Mouse (Mus musculus) stomach, postnatal 0 days (tissue): ENCODE results near the gene Cmah. TPM values are rescaled to one million over a fixed set of nuclear protein-coding genes. Genes with fewer than 3 reads are reported as not detected.
"Not testable (repeated sequence)": the region's sequence is repeated elsewhere in the genome, so short reads cannot be mapped to it uniquely, and the experiment has no call there.

ENCODE experiments used
- ATAC-seq: fragments of 200-750 bp; cut with Nextera tagmentation; 2 replicates; pipeline ENCODE4 v1.8.0; 2017; ENCODE audit not compliant: low FRiP score, low TSS enrichment
- DNase-seq: peaks from one replicate; pipeline ENCODE4 v3.0.0-alpha.2; 2016; ENCODE audit warnings: low spot score
- H3K27ac ChIP-seq: fragments of 300-500 bp; sonication (generic); replicated peaks from 2 replicates; pipeline ENCODE4 v1.5.1; 2014; ENCODE audit warnings: mild to moderate bottlenecking, control low read depth
- H3K27me3 ChIP-seq: fragments of 300-500 bp; sonication (generic); 2 replicates; pipeline ENCODE4 v1.6.1; 2014; ENCODE audit warnings: low read length; ENCODE audit not compliant: control insufficient read depth, insufficient read depth
- H3K36me3 ChIP-seq: fragments of 300-500 bp; sonication (generic); 2 replicates; pipeline ENCODE4 v1.6.1; 2014; ENCODE audit warnings: low read length, mixed read lengths; ENCODE audit not compliant: control insufficient read depth, insufficient read depth
- H3K4me1 ChIP-seq: fragments of 300-500 bp; sonication (generic); replicated peaks from 2 replicates; pipeline ENCODE4 v1.6.1; 2014; ENCODE audit warnings: antibody characterized with exemption; ENCODE audit not compliant: control insufficient read depth, insufficient read depth
- H3K4me2 ChIP-seq: fragments of 300-500 bp; sonication (generic); replicated peaks from 2 replicates; pipeline ENCODE4 v1.6.1; 2014; ENCODE audit warnings: low read depth, mild to moderate bottlenecking, control low read depth, moderate library complexity
- H3K4me3 ChIP-seq: fragments of 300-500 bp; sonication (generic); 2 replicates; pipeline ENCODE4 v1.5.1; 2014; ENCODE audit warnings: low read depth, low read length, control low read depth
- H3K9ac ChIP-seq: fragments of 300-500 bp; sonication (generic); 2 replicates; pipeline ENCODE4 v1.6.1; 2014; ENCODE audit warnings: mild to moderate bottlenecking, low read length, control low read depth, mixed read lengths
- H3K9me3 ChIP-seq: fragments of 300-500 bp; sonication (generic); 2 replicates; pipeline ENCODE4 v1.6.1; 2016; ENCODE audit warnings: low read length; ENCODE audit not compliant: control insufficient read depth
- CTCF ChIP-seq: IDR thresholded peaks from 2 replicates; pipeline ENCODE4 v1.5.1; 2016; ENCODE audit warnings: antibody characterized with exemption, low read depth, mild to moderate bottlenecking, moderate library complexity
- EP300 ChIP-seq: optimal IDR thresholded peaks from 2 replicates; pipeline ENCODE3; 2016; ENCODE audit warnings: antibody characterized with exemption
- WGBS: fragments of 180-500 bp; shearing (Covaris S2); extraction: QIAGEN DNeasy Blood & Tissue Kit; methylation state at CpG from one replicate; pipeline ENCODE4 v1.1.7; 2014; 5-methylcytosine and 5-hydroxymethylcytosine counted together
- polyA plus RNA-seq: library from polyadenylated mRNA; unstranded; fragments of >200 nt; fragmentation: Nextera tagmentation; extraction: Ambion mirVana; gene quantifications from 2 replicates; pipeline ENCODE4 v1.2.1, GENCODE M21; 2015

The Cmah gene
- polyA plus RNA-seq, 1 experiment from 2014 or later: 1.3 TPM

DNA sequence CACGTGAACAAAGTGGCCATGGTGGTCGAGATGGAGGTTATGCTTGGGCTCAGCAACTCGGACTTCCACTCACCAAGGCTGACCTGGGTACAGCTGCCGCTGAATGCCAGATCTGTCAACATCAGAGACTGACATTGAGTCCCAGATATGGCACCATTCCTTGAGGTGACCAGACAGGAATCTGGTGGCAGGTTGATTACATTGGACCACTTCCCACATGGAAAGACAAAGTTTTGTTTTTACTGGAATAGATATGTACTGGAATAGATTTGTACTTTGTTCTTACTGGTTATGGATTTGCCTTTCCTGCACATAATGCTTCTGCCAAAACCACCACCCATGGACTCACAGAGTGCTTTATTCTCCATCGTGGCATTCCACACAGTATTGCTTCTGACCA lies 27.5 kb downstream of the Cmah start:
- H3K36me3 ChIP-seq: no peaks in the 10 kb centered on the region
- H3K4me3 ChIP-seq: no peak overlapping the region
- H3K27ac ChIP-seq: no peak overlapping the region
- TF ChIP-seq CTCF (no peak), EP300 (no peak)
- no peak overlapping the region for H3K9ac ChIP-seq
- WGBS: 84% methylated on average over 5 of the region's 5 CpGs
- no peaks in the 10 kb centered on the region for H3K9me3 ChIP-seq
- H3K4me1 ChIP-seq: no peaks in the 10 kb centered on the region
- DNase-seq (no peak), ATAC-seq (no peak)
- H3K4me2 ChIP-seq: no peak overlapping the region
- H3K27me3 ChIP-seq: no peaks in the 10 kb centered on the region

DNA sequence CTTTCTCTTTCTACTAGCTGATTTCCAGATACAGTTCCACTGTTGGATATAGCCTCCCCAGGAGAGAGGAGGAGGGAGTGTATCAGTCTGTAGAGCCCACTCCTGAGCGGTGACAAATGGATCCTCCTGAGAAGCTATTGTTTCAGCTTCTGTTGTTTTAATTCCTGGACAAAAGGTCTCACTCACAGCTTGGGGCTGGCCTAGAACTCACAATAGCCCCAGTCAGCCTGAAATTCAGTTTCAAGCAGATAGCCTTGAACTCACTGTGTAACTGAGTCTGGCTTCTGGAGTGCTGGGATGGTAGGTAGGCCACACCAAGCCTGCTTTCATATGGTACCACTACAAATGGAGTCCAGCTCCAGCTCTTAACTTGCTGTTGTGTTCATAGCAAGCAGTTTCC lies 32.0 kb downstream of the Cmah start:
- H3K4me3 ChIP-seq: no peak overlapping the region
- H3K4me1 ChIP-seq: no peaks in the 10 kb centered on the region
- no peak overlapping the region for H3K4me2 ChIP-seq
- no peak for ATAC-seq
- H3K27ac ChIP-seq: no peak overlapping the region
- H3K27me3 ChIP-seq: no peaks in the 10 kb centered on the region
- TF ChIP-seq CTCF: no peak
- no peak for TF ChIP-seq EP300
- DNase-seq: no peak
- no peaks in the 10 kb centered on the region for H3K36me3 ChIP-seq
- no peaks in the 10 kb centered on the region for H3K9me3 ChIP-seq
- H3K9ac ChIP-seq: no peak overlapping the region
- 80% methylated on average over 1 of the region's 1 CpGs for WGBS

DNA sequence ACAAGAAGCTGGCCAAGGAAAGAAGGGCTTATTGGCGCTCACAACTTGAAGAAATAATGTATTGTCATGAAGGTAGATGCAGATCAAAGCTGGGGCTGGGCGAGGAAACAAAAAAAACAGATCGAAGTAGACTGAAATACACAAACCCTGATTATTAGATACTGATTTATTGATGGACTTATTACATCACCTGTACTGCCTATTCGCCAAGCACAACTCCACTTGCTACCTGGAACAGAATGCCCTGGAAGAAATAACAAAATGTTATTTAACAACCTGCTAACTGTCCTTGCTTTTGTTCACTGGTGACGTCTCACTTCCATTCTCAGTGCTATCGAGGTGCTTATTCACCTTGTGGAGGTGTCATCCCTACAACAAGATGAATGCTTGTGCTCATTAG lies 38.0 kb downstream of the Cmah start:
- Histone ChIP-seq H3K9me3 (no peaks in the 10 kb centered on the region), H3K4me3 (no peak overlapping the region), H3K4me1 (no peaks in the 10 kb centered on the region), H3K9ac (no peak overlapping the region), H3K27ac (no peak overlapping the region), H3K4me2 (no peak overlapping the region), H3K27me3 (no peaks in the 10 kb centered on the region), H3K36me3 (no peaks in the 10 kb centered on the region)
- DNase-seq (no peak), ATAC-seq (no peak)
- 78% methylated on average over 6 of the region's 6 CpGs for WGBS
- TF ChIP-seq EP300 (no peak), CTCF (no peak)

DNA sequence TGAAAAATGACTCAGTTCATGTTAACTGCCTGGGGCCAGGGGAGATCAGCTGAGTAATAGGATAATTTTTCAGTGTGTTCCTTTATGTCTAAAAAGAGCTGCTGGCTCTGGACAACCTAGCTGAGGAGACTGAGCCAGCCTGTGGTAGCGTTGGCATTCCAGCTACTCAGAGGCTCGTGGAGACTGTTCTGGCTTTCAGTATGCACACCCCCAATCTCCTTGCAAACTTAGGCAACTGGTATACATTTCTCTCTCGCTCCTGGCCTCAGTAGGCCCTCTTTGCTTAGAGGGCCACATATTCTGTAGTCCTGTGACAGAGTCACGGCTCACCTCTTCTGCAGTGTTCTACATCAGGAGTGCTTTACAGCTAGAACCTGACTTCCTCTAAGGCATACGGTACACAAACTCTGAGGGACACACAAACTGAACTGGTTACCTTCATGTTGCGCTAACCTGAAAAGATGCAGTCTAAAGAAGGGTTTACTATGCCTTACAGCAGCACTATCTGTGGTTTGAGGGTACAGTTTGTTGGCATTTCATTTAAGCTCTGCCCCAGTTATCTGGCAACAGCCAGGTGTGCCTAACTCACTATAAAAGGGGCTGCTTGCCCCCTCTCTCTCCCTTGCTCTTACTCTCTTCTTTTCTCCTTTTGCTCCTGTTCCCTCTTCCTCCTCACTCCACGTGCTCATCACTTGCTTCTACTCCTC lies 45.8 kb downstream of the Cmah start:
- Histone ChIP-seq H3K9ac (no peak overlapping the region), H3K36me3 (no peaks in the 10 kb centered on the region), H3K4me2 (no peak overlapping the region), H3K27me3 (no peaks in the 10 kb centered on the region), H3K4me3 (no peak overlapping the region), H3K9me3 (no peaks in the 10 kb centered on the region), H3K4me1 (no peaks in the 10 kb centered on the region), H3K27ac (no peak overlapping the region)
- WGBS: 87% methylated on average over 7 of the region's 7 CpGs
- TF ChIP-seq EP300 (no peak), CTCF (no peak)
- ATAC-seq (no peak), DNase-seq (no peak)

DNA sequence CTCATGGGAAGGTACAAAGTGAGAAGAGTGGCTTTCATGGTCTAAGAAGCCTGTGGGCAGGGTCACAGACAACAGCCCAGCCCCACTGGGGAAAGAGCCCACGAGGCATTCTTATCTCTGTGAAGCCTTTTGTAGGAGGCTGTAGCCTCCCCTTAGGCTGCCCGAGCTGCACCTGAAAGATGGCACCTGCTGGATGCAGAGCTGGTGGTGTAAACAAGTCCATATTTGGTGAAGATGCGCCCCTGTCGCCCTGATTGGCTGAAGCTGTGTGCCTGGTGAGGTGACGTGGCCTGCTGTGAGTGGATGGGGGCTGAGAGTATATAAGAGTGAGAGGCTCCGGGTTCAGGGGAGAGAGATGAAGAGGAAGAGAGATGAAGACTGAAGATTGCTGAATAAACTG lies 47.4 kb downstream of the Cmah start:
- H3K27ac ChIP-seq, H3K4me3 ChIP-seq, ATAC-seq, H3K36me3 ChIP-seq, H3K27me3 ChIP-seq, H3K9me3 ChIP-seq, H3K4me2 ChIP-seq, DNase-seq, H3K4me1 ChIP-seq, H3K9ac ChIP-seq: not testable (repeated sequence)
- WGBS: 78% methylated on average over 6 of the region's 6 CpGs

DNA sequence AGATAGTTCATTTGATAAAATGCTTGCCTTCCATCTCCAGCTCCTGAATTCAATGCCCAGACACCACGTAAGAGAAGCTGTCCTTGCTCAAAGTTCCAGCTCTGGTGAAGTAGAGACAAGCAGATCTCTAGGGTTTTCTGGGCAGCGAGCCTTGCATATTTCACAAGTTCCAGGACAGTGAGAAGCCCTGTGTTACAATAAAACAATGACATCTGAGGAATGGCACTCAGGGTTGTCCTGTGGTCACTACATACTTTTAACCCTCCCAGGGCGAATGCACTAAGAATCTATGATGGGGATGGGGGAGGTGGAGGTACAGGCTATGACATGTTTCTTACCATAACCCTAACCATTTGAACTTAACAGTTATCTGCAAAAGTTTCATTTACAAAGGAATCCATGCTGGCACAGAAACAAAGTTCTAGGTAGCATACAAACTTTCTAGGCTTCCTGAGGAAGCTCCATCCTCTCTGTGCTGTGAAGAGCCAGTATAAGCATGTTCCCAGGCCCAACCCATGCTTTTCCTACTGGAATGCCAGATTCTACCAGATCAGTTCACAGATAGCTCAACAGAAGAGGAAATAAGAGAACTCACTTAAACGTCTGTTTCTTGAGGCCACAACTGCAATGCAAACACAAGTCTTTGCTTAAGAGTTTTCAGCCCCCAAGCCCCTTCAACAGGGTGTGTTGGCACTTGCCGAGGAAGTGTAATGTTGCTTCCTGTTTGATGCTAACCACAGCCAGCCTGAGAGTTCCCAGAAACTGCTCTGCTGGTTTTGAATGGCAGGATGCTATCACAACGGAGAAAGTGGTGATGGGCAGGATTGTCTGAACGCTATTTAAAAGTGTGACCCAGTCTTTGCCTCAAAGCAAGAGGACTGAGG lies 48.4 kb downstream of the Cmah start:
- DNase-seq: no peak
- Histone ChIP-seq H3K9ac (no peak overlapping the region), H3K27me3 (no peaks in the 10 kb centered on the region), H3K36me3 (no peaks in the 10 kb centered on the region), H3K9me3 (no peaks in the 10 kb centered on the region), H3K27ac (no peak overlapping the region), H3K4me1 (no peaks in the 10 kb centered on the region), H3K4me3 (no peak overlapping the region), H3K4me2 (no peak overlapping the region)
- no peak for ATAC-seq
- TF ChIP-seq EP300 (no peak), CTCF (no peak)
- WGBS: 56% methylated on average over 7 of the region's 7 CpGs
